Mouse (Mus musculus) adrenal gland, postnatal 25 days (tissue): ENCODE measurements at regions not wholly inside any gene's neighbourhood (a gene's known extent, or its start where the extent isn't known, plus 50 kb on each side); places are given as distances from the start of the nearest gene placed in this dataset.
"Not testable (repeated sequence)": the region's sequence is repeated elsewhere in the genome, so short reads cannot be mapped to it uniquely, and the experiment has no call there.

ENCODE experiments used
- DNase-seq: peaks from one replicate; pipeline ENCODE4 v3.0.0; 2021; ENCODE audit warnings: mixed read lengths

DNA sequence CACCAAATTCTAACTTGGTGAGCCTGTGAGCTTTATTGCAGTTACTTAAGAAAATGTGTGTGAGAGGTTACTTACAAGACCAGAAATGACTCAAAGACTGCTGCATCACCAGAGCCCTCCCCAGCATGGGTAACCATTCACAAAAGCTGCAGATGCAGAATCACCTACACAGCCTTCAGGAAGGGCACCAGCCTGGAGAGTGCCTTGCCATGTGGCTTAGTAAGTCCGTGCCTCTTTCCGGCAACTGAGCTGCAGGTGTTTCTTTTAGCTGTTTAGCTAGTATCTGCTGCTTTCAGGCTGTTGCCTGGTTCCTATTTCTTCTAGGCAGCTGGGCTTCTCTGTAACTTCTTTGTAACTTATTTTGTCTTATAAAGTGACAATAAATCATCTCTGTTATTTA, 213.2 kb upstream of the Stxbp6 start:
- no peak for DNase-seq

DNA sequence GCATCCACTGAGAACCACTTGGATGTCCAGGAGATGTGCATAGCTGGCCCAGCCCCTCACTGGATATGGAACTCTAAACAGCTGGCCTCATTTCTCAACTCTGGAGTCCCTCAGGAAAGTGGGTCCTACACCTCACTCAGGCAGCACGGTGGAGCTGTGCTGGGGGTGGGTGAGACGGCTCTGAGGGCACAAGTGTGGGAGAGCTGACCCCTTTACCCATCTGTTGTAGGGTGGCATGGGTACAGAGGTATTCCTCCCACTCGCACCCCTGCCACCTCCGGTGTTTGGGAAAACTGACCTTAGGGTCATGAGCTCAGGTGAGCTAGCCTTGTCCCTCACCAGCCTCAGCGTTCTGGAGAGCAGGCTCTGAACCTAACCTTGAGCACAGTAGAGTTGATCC, 181.8 kb upstream of the Stxbp6 start:
- DNase-seq, result no peak

DNA sequence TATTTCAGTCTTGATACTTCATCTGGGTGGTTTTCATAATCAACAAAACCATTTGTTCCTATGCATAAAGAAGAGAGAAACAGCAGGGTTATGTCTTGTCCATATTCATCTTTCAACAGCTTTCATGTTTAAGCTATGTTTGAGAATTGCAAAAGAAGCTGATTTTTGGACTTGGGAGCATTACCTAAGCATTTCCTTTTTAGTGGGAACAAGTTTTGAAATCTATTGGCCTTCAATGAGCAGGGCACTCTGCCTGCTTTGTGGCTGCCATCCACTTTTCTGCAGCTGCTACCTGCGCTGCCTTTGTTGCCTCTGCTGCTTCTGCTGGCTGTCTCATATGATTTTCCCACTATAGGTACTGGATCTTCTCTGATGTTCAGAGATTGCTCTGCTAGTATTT, 136.6 kb upstream of the Stxbp6 start:
- no peak for DNase-seq

DNA sequence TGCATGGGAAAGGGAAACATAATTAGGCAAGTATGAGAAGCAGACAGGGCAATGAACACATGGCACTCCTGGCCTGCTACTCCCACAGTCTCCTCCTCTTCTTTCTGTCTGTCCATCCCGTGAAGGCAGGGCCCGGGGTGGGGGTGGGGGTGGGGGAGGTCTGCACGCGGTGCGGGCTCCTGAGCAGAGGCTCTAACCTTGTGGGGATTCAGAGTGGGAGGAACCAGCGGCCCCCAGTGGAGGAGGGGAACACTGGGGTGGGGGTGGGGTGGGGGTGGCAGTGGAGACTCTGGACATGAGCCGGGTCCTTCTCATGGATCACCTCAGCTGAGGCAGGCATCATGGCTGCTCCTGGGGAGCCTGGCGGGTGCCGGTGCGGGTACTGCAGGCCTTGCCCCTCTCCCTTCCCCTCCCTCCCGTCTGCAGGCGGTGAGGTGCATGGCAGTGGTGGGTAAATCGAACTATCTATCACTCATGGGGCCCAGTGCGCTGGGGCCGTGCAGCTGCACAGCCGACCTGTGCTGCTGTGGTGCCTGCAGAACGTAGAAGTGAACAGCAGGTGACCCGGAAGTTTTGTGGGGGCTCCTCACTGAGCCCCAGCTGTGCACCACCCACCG, 120.9 kb upstream of the Stxbp6 start:
- no peak for DNase-seq

DNA sequence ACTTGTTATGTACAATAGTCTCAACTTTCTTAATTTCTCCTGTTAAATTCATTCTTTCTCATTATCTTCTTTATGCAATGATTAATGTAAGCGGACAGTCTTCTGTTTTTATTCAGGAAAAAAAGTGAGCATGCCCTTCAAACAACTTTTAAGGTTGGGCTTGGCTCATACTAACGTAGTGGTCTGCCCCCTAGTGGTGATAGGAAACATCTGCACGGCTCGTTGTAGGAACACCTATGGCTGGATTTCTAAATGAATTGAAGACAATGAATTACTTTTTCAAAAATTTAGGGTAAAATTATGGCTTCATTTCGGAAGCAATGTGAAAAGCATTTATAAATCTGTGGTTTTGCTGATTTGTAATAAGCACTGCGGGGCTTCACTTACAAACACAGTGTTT, 112.6 kb upstream of the Stxbp6 start:
- DNase-seq, result peak; percentile 13

DNA sequence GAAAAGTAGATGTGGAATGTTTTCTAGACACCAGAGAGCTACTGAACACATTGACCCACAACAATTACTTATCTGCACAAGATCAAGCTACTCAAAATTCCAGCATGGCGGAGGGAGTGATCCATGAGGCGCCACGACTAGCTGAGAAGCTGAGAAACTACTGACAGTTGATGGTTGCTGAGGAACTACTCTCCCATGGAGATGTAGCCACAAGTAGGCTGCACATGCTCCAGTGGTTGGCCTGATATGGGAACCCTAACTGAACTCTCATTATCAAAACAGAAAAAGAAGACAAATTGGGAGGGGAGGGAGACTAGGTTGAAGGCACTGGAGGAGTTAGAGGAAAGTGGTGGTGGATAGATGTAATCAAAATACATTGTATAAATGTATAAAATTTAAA, 110.0 kb upstream of the Stxbp6 start:
- no peak for DNase-seq

DNA sequence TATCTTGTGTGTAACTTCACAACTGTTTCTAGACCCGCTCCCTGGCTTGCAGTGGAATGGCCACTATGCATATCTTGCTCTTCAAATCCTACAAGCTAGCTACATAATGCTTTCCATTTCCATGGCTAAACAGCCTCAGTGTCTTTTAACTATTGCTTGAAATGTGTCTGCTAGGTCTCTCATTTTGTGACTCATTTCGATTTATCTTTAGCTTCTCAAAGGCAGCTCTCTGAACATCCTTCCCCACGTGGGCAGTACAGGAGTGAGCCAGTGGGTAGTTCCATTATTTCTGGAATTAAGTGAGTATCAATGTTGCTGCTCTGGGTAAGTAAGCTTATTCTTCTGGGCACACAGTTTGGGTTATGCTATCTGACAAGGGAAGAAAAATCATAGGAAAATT, 102.9 kb upstream of the Stxbp6 start:
- DNase-seq, result no peak

DNA sequence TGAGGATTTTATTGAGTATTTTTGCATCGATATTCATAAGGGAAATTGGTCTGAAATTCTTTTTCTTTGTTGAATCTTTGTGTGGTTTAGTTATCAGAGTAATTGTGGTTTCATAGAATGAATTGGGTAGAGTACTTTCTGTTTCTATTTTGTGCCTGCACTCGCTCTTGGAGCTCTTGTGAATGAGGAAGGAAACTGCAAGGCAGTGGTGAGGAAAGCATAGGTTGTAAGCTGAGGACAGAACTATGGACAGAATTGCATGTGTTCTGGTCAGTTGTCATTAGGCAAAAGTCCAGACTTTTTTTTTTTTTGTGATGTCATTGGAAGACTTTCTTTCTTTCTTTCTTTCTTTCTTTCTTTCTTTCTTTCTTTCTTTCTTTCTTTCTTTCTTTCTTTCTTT, 100.8 kb upstream of the Stxbp6 start:
- not testable (repeated sequence) for DNase-seq

DNA sequence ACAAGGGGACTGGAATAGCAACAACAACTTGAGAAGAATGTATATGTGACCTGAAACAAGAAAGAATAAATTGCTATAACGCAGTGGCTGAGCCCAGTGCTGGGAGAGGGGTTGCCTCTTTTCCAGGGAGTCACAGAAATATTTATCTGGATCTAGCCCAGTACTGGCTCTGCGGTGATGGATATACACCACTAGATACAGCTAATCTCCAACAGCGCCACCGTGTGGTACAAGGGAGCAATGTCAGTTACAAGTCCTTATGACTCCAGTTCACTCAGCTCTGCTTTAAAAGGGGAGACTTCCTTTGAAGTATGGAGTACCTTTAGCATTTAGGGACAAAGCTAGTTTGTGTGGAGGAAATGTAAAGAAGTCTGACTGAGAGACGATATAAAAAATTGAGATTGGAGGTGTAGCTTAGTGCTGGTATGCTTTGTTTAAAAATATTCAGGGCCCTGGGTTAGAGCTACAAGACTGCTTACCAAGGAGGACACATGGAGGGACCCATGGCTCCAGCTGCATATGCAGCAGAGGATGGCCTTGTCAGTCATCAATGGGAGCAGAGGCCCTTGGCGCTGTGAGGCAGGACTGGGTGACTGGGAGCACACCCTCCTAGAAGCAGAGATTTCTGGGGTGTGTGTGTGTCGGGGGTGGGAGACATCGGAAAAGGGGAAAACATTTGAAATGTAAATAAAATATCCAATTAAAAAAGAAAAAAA, 97.6 kb upstream of the Stxbp6 start:
- DNase-seq, result peak; percentile 79

DNA sequence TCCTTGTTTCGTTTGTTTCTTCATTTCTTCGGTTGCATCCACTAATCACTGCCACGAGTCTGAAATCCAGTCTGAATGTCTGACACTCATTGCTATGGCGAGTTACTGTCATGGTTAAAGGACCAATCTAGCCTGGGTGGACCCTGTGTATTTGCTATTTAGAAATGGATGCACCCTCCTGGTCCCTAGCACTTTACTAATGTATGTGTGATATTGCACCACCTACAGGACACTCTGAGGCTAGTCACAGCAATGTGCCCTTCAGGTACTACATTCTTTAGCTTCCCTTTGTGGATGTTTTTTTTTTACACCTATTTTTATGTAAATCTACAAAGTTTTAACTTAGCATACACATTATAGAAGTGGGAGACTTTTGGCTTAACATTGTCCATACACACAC, 87.5 kb upstream of the Stxbp6 start:
- no peak for DNase-seq

DNA sequence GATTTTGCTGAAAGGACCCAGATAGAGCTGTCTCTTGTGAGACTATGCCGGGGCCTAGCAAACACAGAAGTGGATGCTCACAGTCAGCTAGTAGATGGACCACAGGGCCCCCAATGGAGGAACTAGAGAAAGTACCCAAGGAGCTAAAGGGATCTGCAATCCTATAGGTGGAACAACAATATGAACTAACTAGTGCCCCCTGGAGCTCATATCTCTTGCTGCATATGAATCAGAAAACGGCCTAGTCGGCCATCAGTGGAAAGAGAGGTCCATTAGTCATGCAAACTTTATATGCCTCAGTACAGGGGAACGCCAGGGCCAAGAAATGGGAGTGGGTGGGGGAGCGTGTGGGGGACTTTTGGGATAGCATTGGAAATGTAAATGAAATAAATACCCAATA, 87.1 kb upstream of the Stxbp6 start:
- not testable (repeated sequence) for DNase-seq

DNA sequence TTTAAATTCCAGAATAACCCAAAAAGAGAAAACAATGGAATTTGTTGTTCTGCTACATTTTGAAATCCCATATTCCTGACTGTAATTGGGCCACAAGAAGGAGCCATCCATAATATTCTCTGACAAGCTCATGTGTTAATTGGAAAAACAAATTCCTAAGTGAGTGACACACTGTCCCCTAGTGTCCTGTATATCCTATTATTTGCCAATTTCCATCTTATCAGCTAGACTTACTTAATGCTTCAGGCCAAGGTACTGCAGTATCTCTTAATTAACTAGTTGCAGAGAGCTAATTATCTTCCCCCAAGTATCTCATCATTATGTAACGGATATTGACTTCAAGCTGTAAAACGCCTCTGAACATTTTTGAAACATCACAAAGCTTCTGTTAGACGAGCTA, 84.5 kb upstream of the Stxbp6 start:
- no peak for DNase-seq

DNA sequence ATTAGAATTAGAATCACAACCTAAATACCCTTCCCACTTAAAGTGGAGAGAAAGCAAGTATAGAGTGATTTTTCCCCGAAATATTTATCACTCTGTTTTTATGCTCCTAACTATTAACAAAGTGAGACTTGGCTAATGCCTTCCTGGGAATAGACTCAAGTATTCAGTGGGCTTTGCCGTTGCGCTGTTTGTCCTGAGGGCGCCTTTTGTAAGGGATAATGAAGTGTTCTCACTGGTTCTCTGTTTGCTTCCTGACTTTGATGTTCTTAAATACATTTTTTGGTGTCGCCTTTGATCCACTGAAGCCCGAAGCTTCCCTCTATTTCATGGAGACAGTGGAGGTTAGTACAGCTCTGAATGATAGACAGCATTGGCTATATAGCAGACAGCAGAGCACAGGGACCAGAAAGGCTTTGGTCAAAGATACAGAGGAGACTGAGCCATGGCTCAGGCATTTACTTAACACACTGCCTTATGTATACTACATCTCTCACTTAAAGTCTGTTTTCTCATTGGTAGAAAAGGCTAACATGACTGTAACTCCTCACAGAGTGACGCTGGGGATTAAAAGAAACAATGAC, 63.0 kb upstream of the Stxbp6 start:
- no peak for DNase-seq

DNA sequence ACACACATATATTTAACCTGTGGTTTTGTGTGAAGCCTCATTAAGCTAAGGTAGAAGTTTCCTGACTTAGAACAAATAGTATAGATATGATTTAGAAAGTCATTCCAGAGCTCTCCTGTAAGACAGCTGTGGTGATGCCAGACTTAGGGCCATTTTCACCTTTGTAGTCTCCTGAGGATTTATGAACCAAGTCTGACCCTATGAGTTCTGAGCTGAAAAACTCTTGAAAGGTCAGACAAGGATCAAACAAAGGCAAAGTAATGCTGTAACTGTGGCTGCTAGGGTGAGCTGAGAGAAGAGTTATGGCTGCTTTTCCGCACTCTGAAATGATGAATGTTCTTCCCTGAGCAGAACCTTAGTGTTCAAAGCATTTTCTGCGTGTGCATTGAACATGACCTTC, 58.9 kb upstream of the Stxbp6 start:
- DNase-seq, result no peak

DNA sequence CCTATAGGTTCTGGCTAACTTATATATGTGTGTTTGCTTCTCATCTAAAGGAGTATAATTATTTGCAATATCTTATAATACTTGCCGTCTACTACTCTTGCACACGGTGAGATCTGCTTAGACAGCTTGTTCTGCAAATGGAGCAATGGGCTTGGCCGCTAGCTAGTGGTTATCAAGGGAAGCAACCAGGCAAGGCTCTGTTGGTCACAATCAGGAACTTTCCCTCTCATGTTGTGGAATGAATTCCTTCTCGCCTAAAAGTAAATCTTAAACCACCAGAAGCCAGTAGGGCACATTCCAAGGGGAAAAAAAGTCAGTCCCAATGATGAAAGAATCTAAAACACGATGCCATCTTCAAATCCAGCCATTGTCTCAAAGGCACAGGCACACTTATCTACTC, 56.6 kb upstream of the Stxbp6 start:
- no peak for DNase-seq

DNA sequence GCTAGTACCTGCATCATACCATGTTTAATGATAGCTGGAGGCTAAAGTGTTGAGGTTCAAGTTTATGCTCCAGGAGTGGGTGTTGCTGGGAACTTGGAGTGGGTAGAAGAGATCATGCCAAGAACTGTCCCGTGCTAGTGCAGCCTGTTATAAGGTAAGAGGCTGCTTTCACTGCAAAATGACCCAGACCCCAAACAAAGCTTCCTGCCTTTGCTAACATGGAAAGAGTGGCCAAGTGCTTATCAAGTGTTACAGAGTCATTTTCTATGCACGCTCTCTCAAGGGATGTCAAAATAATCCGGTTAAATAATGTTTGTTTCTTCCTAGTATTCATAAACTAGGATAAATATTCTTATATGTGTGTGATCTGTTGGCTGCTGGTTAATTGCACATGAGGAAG, 51.4 kb upstream of the Stxbp6 start:
- no peak for DNase-seq
